Mouse (Mus musculus) ES-Bruce4 (cell line): Measurements from ENCODE around the gene 1110004F10Rik.

Experiments used
- CTCF ChIP-seq: IDR thresholded peaks from one replicate; pipeline ENCODE4 v1.8.1; 2011; ENCODE audit warnings: low read depth, low read length
- EP300 ChIP-seq: IDR thresholded peaks from 2 replicates; pipeline ENCODE4 v1.6.1; 2011; ENCODE audit warnings: low read depth, low read length; ENCODE audit not compliant: insufficient read depth
- POLR2A ChIP-seq: IDR thresholded peaks from one replicate; pipeline ENCODE4 v1.8.1; 2011; ENCODE audit warnings: low read length; ENCODE audit not compliant: insufficient read depth

DNA sequence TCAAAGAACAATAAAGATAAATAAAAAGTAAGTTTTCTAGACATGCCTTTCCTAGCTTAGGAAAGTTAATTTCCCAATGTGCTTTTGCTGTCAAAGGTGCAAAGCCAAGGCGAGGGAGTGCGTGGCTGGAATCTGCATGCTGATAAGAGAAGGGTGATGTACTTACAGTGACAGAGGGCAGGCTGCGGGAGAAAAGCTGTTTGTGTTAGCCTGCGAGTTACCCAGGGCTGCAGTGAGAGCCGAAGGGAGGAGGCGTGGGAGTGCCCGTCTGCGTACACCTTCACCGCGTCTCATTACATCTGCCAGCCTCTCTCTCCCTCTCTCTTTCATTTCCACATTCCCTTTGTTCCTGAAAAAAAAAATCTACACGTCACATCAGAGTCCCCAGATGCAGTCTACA is 686 bp upstream of the 1110004F10Rik start, which contains the start of gene Sox6:
- TF ChIP-seq CTCF (no peak), EP300 (no peak), POLR2A (no peak)
